Mouse (Mus musculus): Measurements from ENCODE around the gene Csad. TPM values are rescaled to one million over a fixed set of nuclear protein-coding genes. Genes with fewer than 3 reads are reported as not detected.

Gene Csad
- polyA plus RNA-seq, 1 experiment: 34.6 TPM

GRCm38 (mm10) chr15:102142914-102143912 lies 61.3 kb downstream of the Csad start:
- peaks cover 3% of the 10 kb centered on the region; the same call in 1 of the 2 replicates for H3K4me1 ChIP-seq (ENCODE audit: control insufficient read depth, insufficient read depth, low read length)
- no peak overlapping the region for H3K27ac ChIP-seq (ENCODE audit: insufficient read depth, low read length)
- H3K4me3 ChIP-seq (ENCODE audit: insufficient read depth, low read length): peak overlapping the region; percentile 47; the same call in 1 of the 2 replicates
- TF ChIP-seq POLR2A (IDR thresholded peaks at IDR 0.05; ENCODE audit: extremely low read depth, insufficient read depth, low read length) (0 out of 2 replicates have a peak, but pooled peaks have one; percentile 37), CTCF (IDR thresholded peaks at IDR 0.05; ENCODE audit: extremely low read depth, insufficient read depth, low read length) (no peak)

GRCm38 (mm10) chr15:102141120-102141519 lies 63.4 kb downstream of the Csad start:
- no peak for TF ChIP-seq CTCF (IDR thresholded peaks at IDR 0.05; ENCODE audit: extremely low read depth, insufficient read depth, low read length)
- Histone ChIP-seq H3K4me1 (ENCODE audit: control insufficient read depth, insufficient read depth, low read length) (peaks cover 3% of the 10 kb centered on the region; the same call in 1 of the 2 replicates), H3K4me3 (ENCODE audit: insufficient read depth, low read length) (no peak overlapping the region), H3K27ac (ENCODE audit: insufficient read depth, low read length) (no peak overlapping the region)

GRCm38 (mm10) chr15:102136129-102136758 lies 68.3 kb downstream of the Csad start, which contains the start of gene Spryd3:
Gene Spryd3, minus strand, starts transcription at chr15:102136234.
- TF ChIP-seq CTCF (IDR thresholded peaks at IDR 0.05; ENCODE audit: extremely low read depth, insufficient read depth, low read length) (no peak), POLR2A (IDR thresholded peaks at IDR 0.05; ENCODE audit: extremely low read depth, insufficient read depth, low read length) (0 out of 2 replicates have a peak, but pooled peaks have one; percentile 35)
- Histone ChIP-seq H3K4me1 (ENCODE audit: control insufficient read depth, insufficient read depth, low read length) (no peaks in the 10 kb centered on the region), H3K27ac (ENCODE audit: insufficient read depth, low read length) (no peak within 1 kb of the TSS; the same call in 1 of the 2 replicates), H3K4me3 (ENCODE audit: insufficient read depth, low read length) (peak within 1 kb of the TSS; percentile 97)

GRCm38 (mm10) chr15:102135522-102136128 lies 68.9 kb downstream of the Csad start:
- H3K4me3 ChIP-seq (ENCODE audit: insufficient read depth, low read length): peak overlapping the region; percentile 97
- no peaks in the 10 kb centered on the region for H3K4me1 ChIP-seq (ENCODE audit: control insufficient read depth, insufficient read depth, low read length)
- H3K27ac ChIP-seq (ENCODE audit: insufficient read depth, low read length): no peak overlapping the region
- no peak for TF ChIP-seq POLR2A (IDR thresholded peaks at IDR 0.05; ENCODE audit: extremely low read depth, insufficient read depth, low read length)

- no peaks in the 10 kb centered on the region for H3K4me1 ChIP-seq (ENCODE audit: control insufficient read depth, insufficient read depth, low read length)
- H3K27ac ChIP-seq (ENCODE audit: insufficient read depth, low read length): no peak overlapping the region
- TF ChIP-seq POLR2A (IDR thresholded peaks at IDR 0.05; ENCODE audit: extremely low read depth, insufficient read depth, low read length) (no peak), CTCF (IDR thresholded peaks at IDR 0.05; ENCODE audit: extremely low read depth, insufficient read depth, low read length) (no peak)
- peak overlapping the region; percentile 97; the same call in 1 of the 2 replicates for H3K4me3 ChIP-seq (ENCODE audit: insufficient read depth, low read length)
Observed at GRCm38 (mm10) chr15:102134709-102135108, 69.8 kb downstream of the Csad start.

GRCm38 (mm10) chr15:102133314-102133713 lies 71.2 kb downstream of the Csad start:
- no peak for TF ChIP-seq POLR2A (IDR thresholded peaks at IDR 0.05; ENCODE audit: extremely low read depth, insufficient read depth, low read length)
- TF ChIP-seq CTCF (IDR thresholded peaks at IDR 0.05; ENCODE audit: extremely low read depth, insufficient read depth, low read length): no peak
- H3K4me1 ChIP-seq (ENCODE audit: control insufficient read depth, insufficient read depth, low read length): no peaks in the 10 kb centered on the region
- no peak overlapping the region for H3K27ac ChIP-seq (ENCODE audit: insufficient read depth, low read length)
- H3K4me3 ChIP-seq (ENCODE audit: insufficient read depth, low read length): no peak overlapping the region

Other genes starting within 250 kb of the Csad start
- 0.25 TPM in 2 replicates for gene Krt8, start 200.2 kb downstream of the Csad start, polyA plus RNA-seq (2012; rRNA removed)
- 0.30 and 0.46 TPM in 2 replicates for gene Krt18, start 176.5 kb downstream of the Csad start, polyA plus RNA-seq (2012; rRNA removed)
- gene Eif4b, start 131.0 kb downstream of the Csad start, polyA plus RNA-seq (2012; rRNA removed): 100 and 107 TPM in 2 replicates
- 19.4 and 20.5 TPM in 2 replicates for gene Tns2, start 104.3 kb downstream of the Csad start, polyA plus RNA-seq (2012; rRNA removed)
- 152 and 156 TPM in 2 replicates for gene Spryd3, start 68.5 kb downstream of the Csad start, polyA plus RNA-seq (2012; rRNA removed)
- 69.5 and 71.7 TPM in 2 replicates for gene Igfbp6, start 60.4 kb downstream of the Csad start, polyA plus RNA-seq (2012; rRNA removed)
- 0.17 and 0.28 TPM in 2 replicates for gene Soat2, start 54.2 kb downstream of the Csad start, polyA plus RNA-seq (2012; rRNA removed)
- gene Zfp740, start 1.5 kb downstream of the Csad start, polyA plus RNA-seq (2012; rRNA removed): 51.3 and 57.6 TPM in 2 replicates
- gene Itgb7, start 27.2 kb upstream of the Csad start, polyA plus RNA-seq (2012; rRNA removed): 0.86 and 1.5 TPM in 2 replicates
- 11.3 and 12.3 TPM in 2 replicates for gene Rarg, start 52.8 kb upstream of the Csad start, polyA plus RNA-seq (2012; rRNA removed)
- 0.04 and 0.15 TPM in 2 replicates for gene Gm9918, start 65.8 kb upstream of the Csad start, polyA plus RNA-seq (2012; rRNA removed)
- gene Mfsd5, start 74.7 kb upstream of the Csad start, polyA plus RNA-seq (2012; rRNA removed): 54.0 and 55.5 TPM in 2 replicates
- gene Espl1, start 91.5 kb upstream of the Csad start, polyA plus RNA-seq (2012; rRNA removed): 0.52 and 1.6 TPM in 2 replicates
- 466 and 495 TPM in 2 replicates for gene Pfdn5, start 121.4 kb upstream of the Csad start, polyA plus RNA-seq (2012; rRNA removed)
- 87.0 and 92.7 TPM in 2 replicates for gene Myg1, start 127.0 kb upstream of the Csad start, polyA plus RNA-seq (2012; rRNA removed)
- gene Aaas, start 146.0 kb upstream of the Csad start, polyA plus RNA-seq (2012; rRNA removed): 20.2 and 23.2 TPM in 2 replicates
- gene Sp7, start 162.5 kb upstream of the Csad start, polyA plus RNA-seq (2012; rRNA removed): 1.6 and 2.3 TPM in 2 replicates
- gene Sp1, start 201.4 kb upstream of the Csad start, polyA plus RNA-seq (2012; rRNA removed): 10.3 and 10.5 TPM in 2 replicates
- gene Amhr2, start 240.6 kb upstream of the Csad start, polyA plus RNA-seq (2012; rRNA removed): 1.2 and 1.4 TPM in 2 replicates

Data from cortical plate, adult 2 months (tissue).